Mouse (Mus musculus) cerebellum, adult 2 months (tissue): ENCODE results near the gene Abca7.

Experiments used
- CTCF ChIP-seq: fragments of 200-500 bp; IDR thresholded peaks from 2 replicates; pipeline ENCODE4 v1.5.1; 2011; ENCODE audit warnings: low read depth, mild to moderate bottlenecking, control low read depth, low read length, moderate library complexity, borderline replicate concordance; ENCODE audit not compliant: insufficient read depth
- POLR2A ChIP-seq: fragments of 200-500 bp; IDR thresholded peaks from 2 replicates; pipeline ENCODE4 v1.6.1; 2011; ENCODE audit warnings: low read length, control low read depth, borderline replicate concordance; ENCODE audit not compliant: insufficient read depth

DNA sequence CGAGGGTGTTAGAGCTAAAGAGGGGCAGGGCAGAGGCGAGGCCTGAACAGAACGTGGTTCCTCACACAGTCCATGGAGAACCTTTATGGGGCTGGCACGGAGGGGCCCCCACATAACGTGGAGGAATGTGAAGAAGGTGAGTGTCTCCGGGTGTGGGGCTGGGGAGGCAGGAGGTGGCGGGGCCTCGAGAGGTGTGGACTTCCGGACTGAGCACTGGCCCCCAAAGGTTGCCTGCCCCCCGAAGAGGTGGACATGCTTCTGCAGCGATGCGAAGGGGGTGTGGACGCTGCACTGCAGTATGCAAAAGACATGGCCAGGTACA, 25.0 kb downstream of the Abca7 start:
- no peak for TF ChIP-seq CTCF
- no peak for TF ChIP-seq POLR2A
